Mouse (Mus musculus) embryo, embryonic 10 days (tissue): ENCODE measurements around the gene Rnasek.

ENCODE experiments used
- DNase-seq: peaks from one replicate; pipeline ENCODE4 v3.0.0-alpha.2; 2015; ENCODE audit warnings: low spot score

Rnasek gene

GRCm38 (mm10) chr11:70216103-70216502 lies 23.5 kb downstream of the Rnasek start:
- no peak for DNase-seq

- no peak for DNase-seq
These were observed 24.3 kb downstream of the Rnasek start for GRCm38 (mm10) chr11:70215301-70215700.

DNA sequence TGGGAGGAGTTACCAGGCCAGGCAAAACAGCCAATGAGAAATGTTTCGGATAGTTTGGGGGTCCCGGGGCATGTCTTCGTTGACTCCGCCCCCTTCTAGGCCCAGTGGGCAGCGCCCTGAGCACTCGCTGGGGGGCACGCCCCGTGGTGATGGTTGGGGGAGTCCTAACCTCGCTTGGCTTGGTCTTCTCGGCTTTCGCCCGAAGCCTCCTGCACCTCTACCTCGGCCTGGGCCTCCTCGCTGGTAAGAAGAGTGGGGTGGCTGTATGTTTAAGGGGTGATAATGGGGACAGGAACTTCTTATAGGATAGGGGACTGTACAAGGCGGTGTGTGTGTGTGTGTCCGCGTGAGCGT lies 24.8 kb downstream of the Rnasek start:
- no peak for DNase-seq

DNA sequence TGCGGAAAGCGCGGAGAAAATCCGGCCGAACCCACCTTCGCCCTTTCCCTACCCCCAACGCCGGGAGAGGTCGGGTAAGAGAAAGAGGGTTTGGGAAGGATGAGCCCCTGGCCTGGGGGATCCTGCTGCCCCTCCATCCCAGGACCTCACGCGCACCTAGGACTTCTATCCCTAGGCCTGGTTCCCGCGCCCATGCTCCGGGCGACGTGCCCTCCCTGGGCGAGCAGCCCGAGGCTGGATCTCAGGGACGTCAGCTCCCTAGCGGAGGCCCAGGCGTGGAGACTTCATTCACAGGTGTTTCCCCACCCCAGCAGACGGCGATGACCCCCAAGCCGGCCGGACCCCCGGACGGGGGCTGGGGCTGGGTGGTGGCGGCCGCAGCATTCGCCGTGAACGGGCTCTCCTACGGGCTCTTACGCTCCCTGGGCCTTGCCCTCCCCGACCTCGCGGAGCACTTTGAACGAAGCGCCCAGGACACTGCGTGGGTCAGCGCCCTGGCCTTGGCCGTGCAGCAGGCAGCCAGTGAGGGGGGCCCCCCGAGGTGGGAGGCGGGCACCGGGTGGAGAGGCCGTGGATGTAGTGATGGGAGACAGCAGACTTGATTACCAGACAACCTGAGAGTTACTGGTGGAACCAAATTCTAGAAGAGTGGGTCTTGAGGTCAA lies 25.3 kb downstream of the Rnasek start:
- DNase-seq: no peak

DNA sequence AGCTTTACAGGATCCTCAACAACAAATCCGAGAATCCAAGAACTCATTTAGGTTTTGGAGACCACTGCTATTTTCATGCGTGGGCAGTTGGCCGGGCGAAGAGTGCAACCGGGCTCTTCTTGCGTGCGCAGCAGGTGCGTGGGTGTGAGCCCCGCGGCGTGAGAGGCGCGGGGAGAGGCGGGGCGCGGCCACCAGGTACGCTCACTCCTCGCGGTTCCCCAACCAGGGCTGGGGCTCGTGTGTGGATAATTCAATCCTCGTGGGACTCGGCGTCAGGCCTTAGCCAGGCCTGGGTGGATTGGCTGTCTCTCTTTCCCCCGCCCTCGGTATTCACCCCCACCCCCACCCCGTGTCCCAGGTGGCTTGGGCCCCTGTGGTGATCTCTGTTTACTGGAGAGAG lies 25.9 kb downstream of the Rnasek start:
- DNase-seq: no peak

DNA sequence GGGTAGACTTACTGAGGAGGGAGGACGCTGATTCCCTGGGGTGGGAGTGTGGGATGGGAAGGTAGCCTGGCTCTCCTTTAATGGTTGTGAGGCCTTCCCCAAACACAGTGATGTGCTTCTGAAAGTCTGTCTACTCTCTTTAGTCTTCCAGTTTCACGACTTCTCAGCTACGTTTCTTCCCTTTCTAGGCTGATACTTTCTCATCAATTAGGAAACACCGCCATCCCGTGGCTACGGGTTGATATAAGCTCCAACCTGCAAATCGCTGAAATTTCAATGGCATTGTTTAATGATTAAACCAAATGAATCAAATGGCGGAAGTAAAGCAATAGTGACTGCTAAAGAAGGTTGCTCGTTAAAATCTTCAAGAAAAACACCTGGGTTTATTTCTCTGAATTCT lies 26.7 kb downstream of the Rnasek start:
- DNase-seq: peak; percentile 85

DNA sequence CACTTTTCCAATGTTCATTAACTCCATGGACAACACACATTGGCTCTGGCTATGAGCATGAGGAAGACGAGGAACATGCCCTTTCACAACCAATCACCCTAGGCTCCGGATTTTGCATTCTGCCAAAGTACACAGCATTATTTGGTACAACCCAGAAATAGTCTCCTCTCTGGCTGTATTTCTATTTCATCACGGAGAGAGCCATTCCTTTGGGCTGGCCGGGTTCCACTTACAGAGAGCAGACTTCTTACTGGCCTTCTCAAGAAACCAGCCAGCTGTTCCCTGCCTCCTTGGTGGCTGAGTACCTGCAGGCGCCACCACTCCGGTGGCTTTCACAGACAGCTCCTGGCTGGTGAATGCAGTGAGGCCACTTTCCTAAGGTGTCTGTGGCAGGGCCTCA lies 27.2 kb downstream of the Rnasek start, which contains the start of gene Slc16a11:
Gene Slc16a11 (plus strand): TSS at position 330 of the 400 bp plus-strand sequence.
- no peak for DNase-seq

- no peak for DNase-seq
These were observed 27.7 kb downstream of the Rnasek start for GRCm38 (mm10) chr11:70211972-70212371.

GRCm38 (mm10) chr11:70210681-70211080 lies 29.0 kb downstream of the Rnasek start:
- no peak for DNase-seq

DNA sequence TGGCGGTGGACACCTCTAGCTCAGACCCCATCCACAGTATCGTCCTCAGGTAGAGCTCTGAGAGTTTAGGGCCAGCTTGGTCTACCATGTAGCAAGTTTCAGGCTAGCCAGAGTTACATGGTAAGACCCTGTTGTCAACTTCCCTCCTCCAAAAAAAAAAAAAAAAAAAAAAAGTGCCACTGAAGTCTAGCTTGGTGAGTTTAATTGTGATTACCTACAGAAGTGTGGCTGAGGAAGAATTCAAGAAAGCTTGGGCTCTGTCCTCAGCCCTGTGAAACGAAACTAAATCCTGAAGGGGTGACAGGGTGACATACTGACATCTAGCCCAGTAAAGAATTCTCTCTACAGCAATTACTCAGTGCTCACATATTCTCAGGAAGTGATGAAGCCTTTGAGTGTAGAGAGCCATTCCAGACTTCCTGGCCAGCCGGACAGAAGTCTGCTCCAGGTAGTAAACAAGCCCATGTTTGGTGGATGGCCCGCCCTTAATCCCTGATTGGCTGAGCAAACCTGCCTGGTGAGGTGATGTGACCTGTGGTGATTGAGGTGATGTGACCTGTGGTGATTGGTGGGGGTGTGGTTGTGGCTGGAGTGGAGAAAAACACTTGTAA lies 30.8 kb downstream of the Rnasek start:
- no peak for DNase-seq

- DNase-seq: no peak
These were observed 32.4 kb downstream of the Rnasek start for GRCm38 (mm10) chr11:70207283-70207682.

DNA sequence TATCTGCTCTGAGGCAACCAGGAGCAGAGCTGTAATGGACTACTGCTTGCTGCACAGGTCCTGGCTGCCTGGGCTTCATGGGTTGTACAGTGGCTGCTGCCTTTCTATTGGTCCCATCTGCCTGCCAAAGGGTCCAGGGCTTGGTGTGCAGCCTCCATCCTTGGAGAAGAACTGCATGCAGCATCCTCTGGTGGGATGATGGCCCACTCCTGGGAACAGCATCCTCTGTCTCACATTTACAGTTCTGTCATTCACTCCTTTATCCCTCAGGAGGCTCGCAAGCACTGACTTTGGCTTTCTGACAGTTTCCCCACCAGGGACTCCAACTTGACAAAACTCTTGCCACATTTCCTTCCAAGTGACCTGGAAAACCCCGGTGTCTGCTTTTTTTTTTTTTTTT lies 32.8 kb downstream of the Rnasek start:
- DNase-seq: no peak

DNA sequence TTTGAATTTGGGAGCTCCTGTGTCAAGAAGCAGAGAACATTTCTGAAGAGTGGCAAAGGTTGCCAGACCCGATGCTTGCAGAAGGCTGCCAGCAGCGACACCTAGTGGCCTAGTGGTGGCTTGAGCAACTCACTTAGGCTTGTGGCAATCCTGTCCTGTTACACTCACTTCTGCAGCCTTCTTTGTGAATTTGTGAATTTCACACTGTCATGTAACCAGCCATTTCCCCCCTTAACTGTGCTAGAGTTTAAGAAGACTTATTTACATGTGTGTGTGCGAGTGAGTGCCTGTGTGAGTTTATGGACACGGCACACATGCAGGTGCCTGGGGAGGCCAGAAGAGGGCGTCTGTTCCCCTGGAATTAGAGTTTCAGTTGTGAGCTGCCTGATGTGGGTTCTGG lies 38.0 kb downstream of the Rnasek start:
- DNase-seq: peak; percentile 93

DNA sequence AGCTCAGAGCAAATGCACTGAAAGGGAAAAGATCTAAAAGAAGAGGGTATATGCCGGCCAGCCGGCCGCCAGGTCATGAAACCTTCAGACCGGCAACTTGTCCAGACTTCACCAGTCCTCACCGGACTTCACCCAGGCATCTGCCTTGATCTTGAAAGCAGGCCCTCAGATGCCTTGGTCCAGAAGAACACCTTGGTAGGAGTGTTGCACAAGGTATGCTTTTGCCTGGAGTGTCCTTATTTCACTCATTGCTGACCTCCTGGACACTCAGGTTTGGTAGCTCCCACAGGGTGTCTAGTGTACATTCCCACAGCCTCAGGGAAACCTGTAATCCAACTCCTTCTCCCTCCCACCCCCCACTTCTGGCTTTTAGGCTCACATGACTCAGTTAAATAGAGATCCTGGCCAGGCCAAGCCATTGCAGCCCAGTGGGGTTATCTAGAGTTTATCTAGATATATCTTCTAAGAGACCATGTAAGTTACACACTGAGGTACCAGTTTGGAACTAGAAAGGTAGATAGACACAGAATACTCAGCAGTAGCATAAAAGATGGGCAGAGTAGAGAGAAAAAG lies 39.5 kb downstream of the Rnasek start:
- no peak for DNase-seq

DNA sequence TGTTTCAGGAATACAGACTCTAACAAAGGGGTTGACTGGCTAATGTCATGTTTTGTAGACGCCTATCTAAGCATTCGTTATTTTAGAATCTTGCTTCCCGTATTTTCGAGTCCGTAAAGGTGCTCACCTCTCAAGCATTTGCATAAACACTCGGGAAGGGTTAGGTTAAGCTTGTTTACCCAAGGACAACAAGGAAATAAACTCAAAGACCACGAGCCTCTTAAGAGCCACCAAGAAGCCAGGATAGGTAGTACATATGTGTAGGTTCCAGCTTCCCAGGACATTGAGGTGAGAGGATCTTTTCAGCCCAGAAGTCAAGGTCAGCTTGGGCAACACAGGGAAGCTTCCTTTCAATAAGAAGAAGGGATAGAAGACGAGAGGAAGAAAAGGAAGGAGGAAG lies 40.5 kb downstream of the Rnasek start:
- no peak for DNase-seq

DNA sequence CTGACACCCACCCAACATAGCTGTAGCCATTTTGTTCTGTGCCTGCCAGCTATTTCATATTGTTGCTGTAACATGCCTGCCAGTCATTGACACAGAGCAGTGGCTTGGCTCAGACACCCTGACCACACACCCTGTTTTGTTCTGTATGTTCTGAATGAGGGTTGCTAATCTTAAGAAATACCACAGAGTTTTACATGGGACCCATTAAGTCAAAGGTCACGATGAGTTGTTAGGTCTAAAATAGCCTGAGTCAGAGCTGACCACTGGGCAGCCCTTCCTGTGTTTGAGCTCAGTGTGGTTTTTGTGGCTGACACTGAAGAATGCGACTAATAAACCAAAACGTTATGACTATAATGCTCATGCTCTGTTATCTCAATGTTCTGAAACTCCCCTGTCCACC lies 41.3 kb downstream of the Rnasek start:
- no peak for DNase-seq

DNA sequence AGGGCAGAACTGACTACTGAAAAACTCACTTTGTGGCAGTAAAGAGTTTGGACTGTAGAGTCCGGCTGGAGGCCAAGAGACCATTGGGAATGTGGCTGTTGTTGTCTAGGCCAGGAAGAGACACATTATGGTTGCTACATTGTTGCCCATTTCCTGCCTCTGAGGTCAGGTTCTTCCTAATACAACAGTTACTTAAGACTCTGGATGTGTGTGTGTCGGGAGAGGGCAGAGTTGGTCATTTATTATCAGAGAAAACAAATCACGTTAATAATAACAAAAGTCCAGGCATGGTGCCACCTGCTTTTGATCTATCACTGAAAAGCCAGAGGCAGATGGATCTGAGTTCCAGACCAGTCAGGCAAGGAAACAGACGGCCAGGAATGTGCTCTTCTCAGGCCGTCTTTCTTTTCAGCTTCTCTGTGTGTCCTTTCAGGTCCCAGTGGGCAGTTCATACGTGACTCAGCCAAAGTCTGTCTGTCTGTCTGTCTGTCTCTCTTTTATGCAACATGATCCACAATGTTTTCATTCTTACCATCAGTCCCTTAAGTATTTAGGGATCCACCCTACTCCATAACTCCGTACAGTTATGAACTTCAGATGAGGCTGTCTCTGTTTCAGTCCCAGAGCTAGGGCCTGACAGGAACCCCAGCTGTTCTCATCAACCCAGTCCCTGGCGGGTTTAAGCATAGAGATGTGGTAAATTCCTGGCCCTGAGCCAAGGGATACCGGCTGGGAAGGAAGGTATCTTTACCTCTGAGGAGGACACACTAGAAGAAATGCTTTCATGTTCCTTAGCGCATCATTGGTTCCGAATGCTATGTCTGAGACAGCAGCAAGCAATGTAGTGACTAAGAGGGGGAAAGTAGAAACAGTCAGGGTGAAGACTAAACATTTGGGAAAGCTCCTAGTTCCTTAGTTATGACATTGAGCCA lies 46.0 kb downstream of the Rnasek start:
- DNase-seq: peak; percentile 11

DNA sequence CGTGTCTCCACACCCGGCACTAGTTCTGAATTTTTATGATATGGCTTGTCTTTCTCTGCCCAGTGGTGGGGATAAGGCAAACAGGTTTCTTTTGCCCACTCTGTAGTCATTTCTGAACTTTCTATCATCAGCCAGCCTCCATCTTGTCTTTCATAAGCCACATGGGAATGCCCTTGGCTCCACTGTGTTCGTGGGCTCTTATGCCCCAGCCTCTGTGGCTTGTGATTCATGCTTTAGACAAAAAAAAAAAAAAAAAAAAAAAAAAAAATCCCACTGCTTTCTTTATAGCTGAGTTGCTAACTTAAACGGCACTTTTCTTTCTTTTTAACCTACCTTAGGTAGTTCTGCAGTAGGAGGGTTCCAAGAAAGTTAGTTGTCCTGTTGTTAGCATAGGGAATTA lies 47.5 kb downstream of the Rnasek start:
- DNase-seq: no peak

- no peak for DNase-seq
These were observed 48.5 kb downstream of the Rnasek start for GRCm38 (mm10) chr11:70191188-70191587.

DNA sequence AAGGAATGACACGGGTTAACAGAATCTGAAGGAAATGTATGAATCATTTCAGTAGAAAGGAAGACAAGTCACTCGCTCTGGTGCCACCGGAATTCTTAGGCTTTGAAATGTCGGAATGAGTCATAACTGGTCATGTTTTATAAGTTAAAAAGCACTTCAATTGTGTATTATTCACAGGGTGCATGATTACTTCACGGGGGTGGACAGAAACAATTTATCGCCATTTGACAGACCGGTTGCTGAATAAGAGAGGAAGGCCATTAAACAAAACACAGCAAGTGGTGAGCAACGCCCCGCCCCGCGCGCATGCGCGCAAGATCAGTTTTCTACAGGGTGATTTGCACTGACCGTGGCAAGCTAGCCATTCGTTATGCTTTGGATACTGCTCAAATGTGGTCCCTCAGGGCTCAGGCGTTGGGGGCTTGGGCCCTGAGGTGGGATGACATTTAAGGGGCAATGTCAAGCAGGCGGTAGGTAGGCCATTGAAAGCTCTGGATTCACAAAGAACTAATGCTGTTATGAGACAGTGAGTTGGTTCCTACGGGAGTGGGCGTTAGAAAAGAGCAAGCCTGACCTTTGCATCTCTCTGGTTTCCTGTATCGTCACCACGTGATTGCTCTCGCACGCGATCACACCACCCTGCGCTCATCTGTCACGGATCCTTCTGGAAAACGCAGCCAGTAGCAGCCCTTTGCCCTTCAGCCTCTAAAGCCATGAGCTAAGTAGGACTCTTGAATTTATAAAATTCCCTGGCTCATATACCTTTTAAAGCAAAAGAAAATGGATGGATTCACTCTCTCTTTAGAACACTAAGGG lies 50.1 kb downstream of the Rnasek start:
- no peak for DNase-seq
